Mouse (Mus musculus) CH12.LX (cell line): ENCODE data around the gene Isca1. TPM values are rescaled to one million over a fixed set of nuclear protein-coding genes. Genes with fewer than 3 reads are reported as not detected.

Experiments used
- DNase-seq: peaks from one replicate; pipeline ENCODE4 v3.0.0-alpha.2; 2013; ENCODE audit errors: extremely low read depth
- H3K27ac ChIP-seq: 2 replicates; pipeline ENCODE4 v1.5.1; 2012; ENCODE audit warnings: low read depth, mild to moderate bottlenecking, control low read depth, moderate library complexity; ENCODE audit not compliant: insufficient read depth
- H3K27me3 ChIP-seq: replicated peaks from 2 replicates; pipeline ENCODE3; 2012; ENCODE audit warnings: inconsistent platforms
- H3K36me3 ChIP-seq, 2 experiments: replicated peaks in 1 of 2; 2 replicates each; pipeline versions ENCODE3 to v1.6.1; 2012; ENCODE audit warnings: inconsistent platforms in 1 of 2, low read length in 1 of 2, mild to moderate bottlenecking in 1 of 2, mixed read lengths in 1 of 2, moderate library complexity in 1 of 2; ENCODE audit not compliant: control insufficient read depth in 1 of 2, insufficient read depth in 1 of 2
- H3K4me1 ChIP-seq, 2 experiments: 2 replicates each; pipeline ENCODE4 v1.6.1; 2012; ENCODE audit warnings: inconsistent platforms in 1 of 2, moderate library complexity in 1 of 2; ENCODE audit not compliant: insufficient read depth in 2 of 2, control insufficient read depth in 1 of 2
- H3K4me2 ChIP-seq: 2 replicates; pipeline ENCODE4 v1.6.1; 2012; ENCODE audit warnings: low read depth, mild to moderate bottlenecking, control low read depth; ENCODE audit not compliant: poor library complexity, insufficient read depth, severe bottlenecking
- H3K4me3 ChIP-seq, 3 experiments: fragments of 150-350 bp in 1 of 3; sonication (generic) in 1 of 3; replicated peaks in 1 of 3; 2 replicates each; pipeline versions ENCODE3 to v1.5.1; 2011 to 2012; ENCODE audit warnings: low read depth in 2 of 3, low read length in 2 of 3, mild to moderate bottlenecking in 2 of 3, moderate library complexity in 2 of 3, control low read depth in 1 of 3, improper control_type of control experiment in 1 of 3, inconsistent platforms in 1 of 3, mixed read lengths in 1 of 3; ENCODE audit not compliant: poor library complexity in 1 of 3
- H3K79me2 ChIP-seq: replicated peaks from 2 replicates; pipeline ENCODE4 v1.6.1; 2012; ENCODE audit warnings: mild to moderate bottlenecking, moderate library complexity; ENCODE audit not compliant: control insufficient read depth, poor library complexity, insufficient read depth, severe bottlenecking; ENCODE audit errors: extremely low read depth
- H3K9ac ChIP-seq: 2 replicates; pipeline ENCODE4 v1.6.1; 2012; ENCODE audit warnings: low read depth, mild to moderate bottlenecking, control low read depth, moderate library complexity; ENCODE audit not compliant: insufficient read depth
- H3K9me3 ChIP-seq: replicated peaks from 2 replicates; pipeline ENCODE3; 2012; ENCODE audit warnings: low read length, inconsistent platforms, mixed read lengths
- BHLHE40 ChIP-seq: IDR thresholded peaks from 2 replicates; pipeline ENCODE4 v1.6.1; 2011; ENCODE audit warnings: mild to moderate bottlenecking, low read depth, low read length, improper control_type of control experiment
- CHD1 ChIP-seq: IDR thresholded peaks from 2 replicates; pipeline ENCODE4 v1.6.1; 2012; ENCODE audit warnings: low read depth, low read length, improper control_type of control experiment, inconsistent platforms
- E2F4 ChIP-seq: IDR thresholded peaks from 2 replicates; pipeline ENCODE4 v1.6.1; 2011; ENCODE audit warnings: low read depth, low read length, improper control_type of control experiment; ENCODE audit not compliant: insufficient replicate concordance
- ELF1 ChIP-seq: IDR thresholded peaks from 2 replicates; pipeline ENCODE4 v1.6.1; 2014; ENCODE audit warnings: low read depth, mild to moderate bottlenecking, inconsistent platforms, low read length, improper control_type of control experiment
- ETS1 ChIP-seq: conservative IDR thresholded peaks from 2 replicates; pipeline ENCODE4 v1.6.1; 2012; ENCODE audit warnings: low read depth, mild to moderate bottlenecking, inconsistent platforms, low read length, improper control_type of control experiment, moderate library complexity
- GABPA ChIP-seq: IDR thresholded peaks from 2 replicates; pipeline ENCODE4 v1.6.1; 2012; ENCODE audit warnings: low read depth, low read length, improper control_type of control experiment, inconsistent platforms; ENCODE audit not compliant: insufficient replicate concordance
- HCFC1 ChIP-seq: IDR thresholded peaks from 2 replicates; pipeline ENCODE4 v1.6.1; 2012; ENCODE audit warnings: low read depth, mild to moderate bottlenecking, inconsistent platforms, low read length, improper control_type of control experiment
- IRF4 ChIP-seq: IDR thresholded peaks from 2 replicates; pipeline ENCODE4 v1.6.1; 2014; ENCODE audit warnings: low read depth, mild to moderate bottlenecking, inconsistent platforms, low read length, improper control_type of control experiment
- JUN ChIP-seq: IDR thresholded peaks from 2 replicates; pipeline ENCODE4 v1.6.1; 2011; ENCODE audit warnings: low read depth, mild to moderate bottlenecking, low read length, improper control_type of control experiment, moderate library complexity; ENCODE audit not compliant: insufficient read depth
- JUND ChIP-seq: conservative IDR thresholded peaks from 2 replicates; pipeline ENCODE4 v1.6.1; 2011; ENCODE audit warnings: low read depth, low read length, improper control_type of control experiment
- MAX ChIP-seq: IDR thresholded peaks from 2 replicates; pipeline ENCODE4 v1.6.1; 2011; ENCODE audit warnings: low read length, improper control_type of control experiment
- MAZ ChIP-seq: IDR thresholded peaks from 2 replicates; pipeline ENCODE4 v1.6.1; 2012; ENCODE audit warnings: low read depth, mild to moderate bottlenecking, inconsistent platforms, low read length, improper control_type of control experiment, moderate library complexity
- MEF2A ChIP-seq: IDR thresholded peaks from 2 replicates; pipeline ENCODE4 v1.6.1; 2014; ENCODE audit warnings: low read depth, mild to moderate bottlenecking, inconsistent platforms, low read length, improper control_type of control experiment, borderline replicate concordance
- MXI1 ChIP-seq: IDR thresholded peaks from 2 replicates; pipeline ENCODE4 v1.6.1; 2011; ENCODE audit warnings: mild to moderate bottlenecking, low read depth, low read length, improper control_type of control experiment
- MYC ChIP-seq: IDR thresholded peaks from 2 replicates; pipeline ENCODE4 v1.6.1; 2011; ENCODE audit warnings: low read depth, mild to moderate bottlenecking, improper control_type of control experiment, low read length
- NELFE ChIP-seq: IDR thresholded peaks from 2 replicates; pipeline ENCODE4 v1.6.1; 2011; ENCODE audit warnings: low read depth, low read length, improper control_type of control experiment
- PAX5 ChIP-seq: IDR thresholded peaks from 2 replicates; pipeline ENCODE4 v1.6.1; 2012; ENCODE audit warnings: low read length, inconsistent platforms, mixed read lengths
- POLR2A ChIP-seq: IDR thresholded peaks from 2 replicates; pipeline ENCODE4 v1.6.1; 2011; ENCODE audit warnings: low read depth, mild to moderate bottlenecking, improper control_type of control experiment, low read length
- POLR2AphosphoS2 ChIP-seq: IDR thresholded peaks from 2 replicates; pipeline ENCODE4 v1.6.1; 2011; ENCODE audit warnings: low read depth, low read length, improper control_type of control experiment
- RAD21 ChIP-seq: IDR thresholded peaks from 2 replicates; pipeline ENCODE4 v1.6.1; 2011; ENCODE audit warnings: low read depth, mild to moderate bottlenecking, low read length, improper control_type of control experiment, moderate library complexity
- RCOR1 ChIP-seq: conservative IDR thresholded peaks from 2 replicates; pipeline ENCODE4 v1.6.1; 2012; ENCODE audit warnings: low read depth, mild to moderate bottlenecking, inconsistent platforms, low read length, improper control_type of control experiment
- SIN3A ChIP-seq: IDR thresholded peaks from 2 replicates; pipeline ENCODE4 v1.6.1; 2012; ENCODE audit warnings: low read length, improper control_type of control experiment, inconsistent platforms
- SMC3 ChIP-seq: IDR thresholded peaks from 2 replicates; pipeline ENCODE4 v1.6.1; 2011; ENCODE audit warnings: low read depth, low read length, improper control_type of control experiment
- TBP ChIP-seq: conservative IDR thresholded peaks from 2 replicates; pipeline ENCODE4 v1.6.1; 2011; ENCODE audit warnings: low read depth, low read length, improper control_type of control experiment
- UBTF ChIP-seq: IDR thresholded peaks from 2 replicates; pipeline ENCODE4 v1.6.1; 2012; ENCODE audit warnings: low read depth, mild to moderate bottlenecking, inconsistent platforms, low read length, improper control_type of control experiment, moderate library complexity
- USF1 ChIP-seq: IDR thresholded peaks from 2 replicates; pipeline ENCODE4 v1.6.1; 2014; ENCODE audit warnings: low read depth, mild to moderate bottlenecking, inconsistent platforms, low read length, improper control_type of control experiment
- USF2 ChIP-seq: conservative IDR thresholded peaks from 2 replicates; pipeline ENCODE4 v1.6.1; 2011; ENCODE audit warnings: low read depth, low read length, improper control_type of control experiment
- ZC3H11A ChIP-seq: IDR thresholded peaks from 2 replicates; pipeline ENCODE4 v1.6.1; 2012; ENCODE audit warnings: low read depth, mild to moderate bottlenecking, inconsistent platforms, low read length, improper control_type of control experiment
- ZKSCAN1 ChIP-seq: IDR thresholded peaks from 2 replicates; pipeline ENCODE4 v1.6.1; 2012; ENCODE audit warnings: low read depth, inconsistent platforms, low read length, improper control_type of control experiment, borderline replicate concordance
- dilution Hi-C: fragments of 300-500 bp; cut with MboI; formaldehyde crosslinking; loops from 2 replicates; pipeline ENCODE4 v1.14.3; 2020; ENCODE audit warnings: low sequenced_read_pairs; ENCODE audit not compliant: extremely low pct_unique_long_range_greater_than_20kb, extremely low pct_ligation_motif_present
- in situ Hi-C: fragments of 300-500 bp; cut with MboI; formaldehyde crosslinking; loops from 3 replicates; pipeline ENCODE4 v1.14.3; 2019; ENCODE audit warnings: low sequenced_read_pairs, low pct_ligation_motif_present, low pct_unique_long_range_greater_than_20kb, mixed read lengths
- polyA plus RNA-seq: library from polyadenylated mRNA; unstranded; fragments of >175 nt; gene quantifications from 2 replicates; pipeline ENCODE4 v1.2.1, GENCODE M21; 2012; ENCODE audit warnings: low read depth; ENCODE audit not compliant: insufficient read length
- total RNA-seq, 2 experiments: library from RNA; depleted of rRNA; stranded (reverse); fragments of 300-350 nt in 1 of 2; fragments of >200 nt in 1 of 2; gene quantifications; 2 replicates each; pipeline ENCODE4 v1.2.3; 2012 to 2014

Gene Isca1
- total and polyA plus RNA-seq, 3 experiments = 15.8 to 41.0 (median 18.4) TPM

GRCm38 (mm10) chr13:59756906-59757305 is 12.7 kb downstream of the Isca1 start:
- Histone ChIP-seq H3K4me2 (no peak overlapping the region), H3K27me3 (no peaks in the 10 kb centered on the region), H3K4me1 (peaks cover 0 to 8% of the 10 kb centered on the region in 2 experiments; a peak in 2 of 4 replicates), H3K9ac (no peak overlapping the region), H3K27ac (no peak overlapping the region), H3K79me2 (no peaks in the 10 kb centered on the region), H3K36me3 (peaks cover 40 to 69% of the 10 kb centered on the region in 2 experiments), H3K9me3 (no peaks in the 10 kb centered on the region), H3K4me3 (no peak overlapping the region)
- in situ Hi-C loops = no loop called here
- TF ChIP-seq ETS1 (no peak), JUND (no peak), MAZ (no peak), JUN (no peak), POLR2A (no peak), SIN3A (no peak), MAX (no peak), HCFC1 (no peak), PAX5 (no peak), USF1 (no peak), RAD21 (no peak), POLR2AphosphoS2 (no peak), ZKSCAN1 (no peak), MXI1 (no peak), IRF4 (no peak), BHLHE40 (no peak), GABPA (no peak), RCOR1 (no peak), MYC (no peak)
- dilution Hi-C loops = no loop called here
- DNase-seq = no peak

- in situ Hi-C loops (no loop called here), dilution Hi-C loops (no loop called here)
- DNase-seq = no peak
- TF ChIP-seq PAX5 (no peak), MEF2A (no peak), ETS1 (no peak), ELF1 (no peak), GABPA (no peak), TBP (no peak), POLR2A (no peak), MAX (no peak), ZC3H11A (no peak), SMC3 (no peak), ZKSCAN1 (no peak), MXI1 (no peak), USF2 (no peak), CHD1 (no peak), USF1 (no peak), JUND (no peak), E2F4 (no peak), RAD21 (no peak), NELFE (no peak), UBTF (no peak)
- H3K36me3 ChIP-seq = peaks cover 6 to 19% of the 10 kb centered on the region in 2 experiments
- no peak overlapping the region for H3K4me2 ChIP-seq
- H3K9ac ChIP-seq = no peak overlapping the region
- no peak overlapping the region for H3K4me3 ChIP-seq
- no peak overlapping the region for H3K27ac ChIP-seq
- H3K4me1 ChIP-seq = no peaks in the 10 kb centered on the region
- no peaks in the 10 kb centered on the region for H3K9me3 ChIP-seq
- H3K27me3 ChIP-seq = no peaks in the 10 kb centered on the region
- no peaks in the 10 kb centered on the region for H3K79me2 ChIP-seq
Observed at GRCm38 (mm10) chr13:59750310-59750709, 19.3 kb downstream of the Isca1 start.
